Mouse (Mus musculus) left cerebral cortex, adult 2 months (tissue): ENCODE measurements around the gene Srms. TPM values are rescaled to one million over a fixed set of nuclear protein-coding genes. Genes with fewer than 3 reads are reported as not detected.

Experiments
- DNase-seq, 2 experiments: peaks; one replicate each; pipeline ENCODE4 v3.0.0; 2021 to 2022; ENCODE audit warnings: low spot score in 2 of 2, mixed read lengths in 1 of 2; ENCODE audit errors: extremely low spot score in 1 of 2
- H3K27ac ChIP-seq: fragments of 200-600 bp; 2 replicates; pipeline ENCODE4 v1.8.1; 2022
- H3K4me3 ChIP-seq: fragments of 200-600 bp; 2 replicates; pipeline ENCODE4 v1.8.1; 2022
- CTCF ChIP-seq: fragments of 200-600 bp; IDR thresholded peaks from 2 replicates; pipeline ENCODE4 v1.8.1; 2022; ENCODE audit warnings: antibody characterized with exemption, mild to moderate bottlenecking, moderate library complexity
- intact Hi-C: fragments of 180-260 bp; cut with DNase I; formaldehyde crosslinking; loops from one replicate; pipeline ENCODE4 v1.15.1; 2025
- total RNA-seq, 2 experiments: library from RNA; stranded (reverse); gene quantifications; 2 replicates each; pipeline ENCODE4 v1.2.3; 2021

Srms gene
- total RNA-seq, 2 experiments from 2014 or later, result 0.25 to 0.26 TPM

GRCm38 (mm10) chr2:181237251-181238014 lies 24.4 kb upstream of the Srms start:
- H3K27ac ChIP-seq, result no peak overlapping the region
- TF ChIP-seq CTCF, result no peak
- DNase-seq, result no peak
- intact Hi-C loops, result no loop called here
- no peak overlapping the region for H3K4me3 ChIP-seq

DNA sequence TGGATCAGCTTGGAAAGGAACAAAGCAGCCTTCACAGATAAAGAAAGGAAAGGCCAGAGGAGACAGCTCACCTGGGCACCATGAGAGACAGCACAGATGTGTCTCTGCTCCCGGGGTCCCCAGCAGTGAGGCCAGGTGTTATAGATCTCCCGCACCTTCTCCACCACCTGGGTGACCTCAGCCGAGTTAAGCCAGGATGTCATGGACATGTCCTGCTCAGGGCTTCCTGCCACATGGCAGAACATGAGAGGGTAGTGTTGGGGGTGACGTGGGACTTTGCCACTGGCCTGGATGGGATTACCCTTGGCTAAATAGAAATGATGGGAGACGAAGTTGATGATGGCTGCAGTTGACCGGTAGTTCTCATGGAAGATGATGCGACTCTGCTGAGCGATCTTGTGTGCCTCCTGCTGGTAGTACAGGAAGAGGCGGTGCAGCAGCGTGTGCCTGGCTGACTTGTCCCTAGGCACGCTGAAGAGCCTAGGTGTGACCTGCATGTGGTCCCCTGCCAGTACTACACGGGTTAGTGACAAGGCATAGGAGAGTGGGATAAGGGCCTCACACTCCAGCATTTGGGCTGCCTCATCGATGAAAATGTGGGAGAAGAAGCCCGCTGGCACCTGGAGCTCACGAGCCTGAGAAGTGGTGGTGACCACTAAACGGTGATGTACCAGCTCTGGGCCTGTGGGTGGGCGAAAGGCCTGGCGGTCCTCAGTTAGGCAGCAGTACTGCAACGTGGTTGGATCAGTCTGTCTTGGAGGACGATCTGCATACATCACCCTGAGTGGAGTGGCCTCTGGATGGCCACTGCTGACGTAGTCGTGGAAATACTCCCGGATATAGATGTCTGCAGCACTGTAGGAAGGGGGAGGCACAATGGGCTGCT lies 22.9 kb upstream of the Srms start:
- Histone ChIP-seq H3K27ac (no peak overlapping the region), H3K4me3 (no peak overlapping the region)
- intact Hi-C loops, result no loop called here
- TF ChIP-seq CTCF, result peak; percentile 10
- no peak for DNase-seq

DNA sequence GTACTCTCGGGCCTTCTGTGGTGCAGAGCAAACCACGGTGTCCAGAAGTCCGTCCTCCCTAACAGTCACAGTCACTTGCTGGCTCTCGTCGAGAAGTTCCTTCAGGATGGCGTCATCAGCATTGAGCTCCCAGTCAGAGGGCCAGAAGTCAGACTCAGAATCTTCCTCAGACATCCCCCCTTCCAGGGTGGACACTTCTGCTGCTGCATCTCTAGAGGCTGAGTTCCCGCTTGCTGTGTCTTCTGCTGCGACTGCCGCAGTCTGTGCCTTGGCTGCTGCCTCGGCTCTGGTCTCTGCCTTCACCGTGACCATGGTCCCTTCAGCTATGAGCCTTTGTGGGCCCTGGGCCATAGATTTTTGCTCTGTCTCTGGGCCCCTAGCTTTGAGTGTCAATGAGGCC lies 21.7 kb upstream of the Srms start:
- no peak overlapping the region for H3K27ac ChIP-seq
- intact Hi-C loops, result no loop called here
- no peak for DNase-seq
- H3K4me3 ChIP-seq, result no peak overlapping the region
- TF ChIP-seq CTCF, result no peak

DNA sequence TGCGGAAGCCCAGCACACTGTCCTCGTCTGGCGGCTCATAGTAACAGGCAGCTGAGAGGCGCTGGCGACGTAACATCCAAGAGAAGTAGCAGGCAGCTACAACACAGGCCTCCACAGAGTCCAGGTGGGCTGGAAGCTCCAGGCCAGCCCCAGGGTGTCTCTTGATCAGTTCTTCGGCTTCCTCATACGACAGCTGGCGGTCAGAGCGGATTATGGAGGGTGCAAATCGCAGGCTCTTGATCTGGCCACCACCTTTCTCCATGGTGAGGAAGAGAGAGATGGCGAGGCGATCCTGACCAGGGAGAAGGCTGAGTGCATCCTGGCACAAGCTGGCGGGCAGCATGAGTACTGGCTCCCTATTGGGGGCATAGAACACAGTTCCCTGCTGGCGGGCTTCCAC lies 20.5 kb upstream of the Srms start:
- H3K27ac ChIP-seq, result no peak overlapping the region
- intact Hi-C loops, result no loop called here

DNA sequence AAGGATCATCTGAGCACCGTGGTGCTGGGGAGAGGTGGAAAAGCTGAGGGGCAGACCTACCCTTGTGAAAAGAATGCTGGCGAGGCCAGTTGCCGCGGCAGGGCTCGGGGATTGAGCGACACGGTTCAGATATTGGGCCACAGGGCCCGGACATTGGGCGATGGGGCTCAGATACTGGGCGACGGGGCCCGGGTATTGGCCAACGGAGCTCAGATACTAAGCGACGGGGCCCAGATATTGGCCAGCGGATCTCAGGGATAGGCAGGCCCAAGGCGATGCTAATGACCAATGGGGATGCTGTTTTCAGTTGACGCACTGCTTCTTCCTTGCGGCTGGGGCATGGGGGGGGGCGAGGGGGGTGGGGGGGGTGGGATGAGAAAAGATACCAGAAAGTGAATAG lies 18.2 kb upstream of the Srms start:
- intact Hi-C loops, result no loop called here
- no peak overlapping the region for H3K27ac ChIP-seq

More for the DNA sequence above, 20.5 kb upstream of the Srms start:
- no peak for DNase-seq
- H3K4me3 ChIP-seq, result no peak overlapping the region
- no peak for TF ChIP-seq CTCF

DNA sequence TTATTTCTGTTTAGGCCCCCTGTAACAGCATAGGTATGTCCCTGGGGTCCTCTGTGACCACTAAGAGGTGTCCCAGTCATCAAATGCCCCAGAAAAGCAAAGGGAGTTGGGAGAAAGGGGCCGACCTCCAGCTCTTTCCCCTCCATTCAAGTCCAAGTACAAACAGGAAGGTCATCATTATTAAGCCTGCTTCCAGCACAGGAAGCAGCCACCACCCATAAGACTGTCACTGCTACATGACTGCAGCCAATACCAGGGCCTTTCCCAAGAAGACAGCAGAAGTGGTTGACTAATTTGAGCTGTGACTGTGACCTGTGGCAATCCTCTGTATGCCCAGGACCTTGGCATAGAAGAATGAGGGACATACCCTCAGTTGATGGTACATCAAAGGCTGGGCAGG lies 15.3 kb upstream of the Srms start:
- no peak for TF ChIP-seq CTCF
- intact Hi-C loops, result no loop called here
- no peak overlapping the region for H3K4me3 ChIP-seq
- no peak overlapping the region for H3K27ac ChIP-seq
- DNase-seq, result no peak

More for the DNA sequence above, 18.2 kb upstream of the Srms start:
- no peak overlapping the region for H3K4me3 ChIP-seq
- no peak for DNase-seq
- no peak for TF ChIP-seq CTCF

- no peak for DNase-seq
- intact Hi-C loops, result no loop called here
- no peak overlapping the region for H3K27ac ChIP-seq
- no peak overlapping the region for H3K4me3 ChIP-seq
- TF ChIP-seq CTCF, result no peak
Measured at GRCm38 (mm10) chr2:181227122-181227521, 14.1 kb upstream of the Srms start.

DNA sequence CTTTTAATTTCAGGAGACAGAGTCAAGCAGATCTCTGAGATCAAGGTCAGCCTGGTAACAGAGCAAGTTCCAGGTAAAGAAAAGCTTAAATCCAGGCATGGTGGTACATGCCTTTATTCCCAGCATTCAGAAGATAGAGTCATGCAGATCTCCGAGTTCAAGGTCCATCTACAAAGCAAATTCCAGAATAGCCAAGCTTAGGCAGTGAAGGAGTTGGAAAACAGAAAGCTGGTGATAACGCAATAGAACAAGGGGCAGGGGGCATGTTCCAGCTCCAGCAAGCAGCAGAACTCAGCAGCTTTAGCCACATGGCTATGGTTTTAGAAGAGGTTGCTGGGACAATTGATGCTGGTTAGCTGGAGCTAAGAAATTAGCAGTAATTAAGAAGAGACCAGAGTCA lies 12.0 kb upstream of the Srms start:
- H3K27ac ChIP-seq, result no peak overlapping the region
- no peak for TF ChIP-seq CTCF
- DNase-seq, result no peak
- no peak overlapping the region for H3K4me3 ChIP-seq
- intact Hi-C loops, result no loop called here

DNA sequence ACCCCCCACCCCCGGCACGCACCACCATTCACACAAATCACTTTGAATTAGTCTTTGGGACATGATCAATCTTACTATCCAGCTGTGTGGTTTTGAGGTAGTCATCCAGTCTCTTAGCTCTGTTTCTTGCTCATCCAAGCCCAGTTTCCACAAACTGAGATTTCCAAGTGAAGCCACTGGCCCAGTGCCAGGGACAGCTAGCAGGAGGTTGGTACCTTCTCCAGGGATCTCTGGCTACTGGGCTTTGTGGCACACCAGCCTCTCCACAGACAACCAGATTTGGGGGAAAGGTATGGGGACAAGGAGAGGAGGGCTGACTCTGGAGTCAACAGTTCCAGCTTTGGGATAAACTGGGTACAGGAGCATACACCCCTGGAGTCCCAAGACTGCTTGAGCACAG lies 7.4 kb upstream of the Srms start:
- intact Hi-C loops, result no loop called here

DNA sequence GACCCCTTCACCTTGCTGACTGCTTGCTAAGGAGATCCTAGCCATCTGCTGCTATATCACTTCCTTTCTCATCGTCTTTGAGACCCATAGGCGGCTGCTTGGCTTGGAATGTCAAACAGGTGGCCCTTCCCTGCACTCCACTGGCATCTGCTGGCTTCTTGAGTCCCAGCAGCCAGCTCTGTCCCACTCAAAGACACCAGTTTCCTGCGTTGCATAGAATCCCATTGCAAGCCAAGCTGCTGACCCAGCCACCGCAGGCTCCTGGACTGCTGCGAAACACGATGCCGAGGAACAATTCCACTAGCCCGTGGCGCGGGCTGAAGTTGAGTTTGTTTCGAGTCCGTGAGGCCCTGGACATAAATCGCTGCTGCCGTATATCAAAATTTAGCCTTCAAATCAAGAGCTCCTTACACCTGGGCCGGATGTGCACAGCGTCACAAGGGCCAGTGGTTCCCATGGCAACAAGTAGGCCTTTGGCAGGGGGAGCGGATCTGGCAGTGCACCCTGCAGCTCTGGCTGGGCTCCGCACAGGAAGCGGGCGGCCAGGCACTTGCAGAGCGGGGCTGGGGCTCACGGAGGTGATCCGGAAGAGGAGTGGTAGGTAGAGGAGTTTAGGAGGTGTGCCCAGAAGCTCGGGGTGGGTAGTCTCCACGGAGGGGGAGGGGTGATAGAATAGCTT lies 6.7 kb upstream of the Srms start, which contains the start of gene Fndc11:
Fndc11 (plus strand) TSS at position 476 of the 679 bp plus-strand sequence.
- no peak; the same call in 1 of the 2 replicates for TF ChIP-seq CTCF

More for the DNA sequence above, 7.4 kb upstream of the Srms start:
- no peak overlapping the region; the same call in 1 of the 2 replicates for H3K27ac ChIP-seq
- H3K4me3 ChIP-seq, result no peak overlapping the region
- DNase-seq, result no peak
- no peak for TF ChIP-seq CTCF

DNA sequence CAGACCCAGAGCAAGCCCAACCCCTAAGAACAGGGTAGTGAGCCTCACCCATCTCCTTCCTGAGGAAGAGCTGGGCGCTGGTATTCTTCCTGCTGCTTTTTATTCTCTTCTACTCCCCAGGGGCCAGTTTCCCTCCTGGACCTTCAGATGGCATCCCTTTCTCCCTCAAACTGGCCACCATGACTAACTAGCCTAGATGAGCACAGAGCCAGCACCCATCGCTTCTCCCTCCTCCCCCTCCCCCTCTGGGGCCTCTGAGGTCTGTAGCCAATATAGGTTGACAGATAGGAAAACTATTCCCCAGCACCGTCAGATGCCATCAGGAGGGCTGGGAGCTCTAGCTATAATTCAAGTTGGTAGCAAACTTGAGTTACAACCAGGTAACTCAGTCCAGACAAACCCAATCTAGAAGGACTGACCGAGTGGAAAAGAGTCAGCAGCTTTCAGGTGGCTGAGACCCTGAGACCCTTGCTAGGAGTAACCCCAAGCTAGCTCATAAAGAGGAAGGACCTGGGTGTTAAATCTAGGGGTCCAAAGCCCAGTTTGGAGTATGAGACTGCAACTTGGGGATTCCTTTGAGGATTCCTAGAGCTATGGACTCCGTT lies 6.0 kb upstream of the Srms start:
- Histone ChIP-seq H3K4me3 (no peak overlapping the region), H3K27ac (no peak overlapping the region)
- no peak for DNase-seq
- no peak for TF ChIP-seq CTCF
- intact Hi-C loops, result no loop called here

More for the DNA sequence above, 6.7 kb upstream of the Srms start, which contains the start of gene Fndc11:
- DNase-seq, result peak; percentile 43 to 48
- intact Hi-C loops, result no loop called here
- H3K27ac ChIP-seq, result peak within 1 kb of the TSS; percentile 2
- H3K4me3 ChIP-seq, result peak within 1 kb of the TSS; percentile 29
